Mouse (Mus musculus) fat pad, adult 2 months (tissue): ENCODE data around the gene Srl.

Source experiments
- DNase-seq: peaks from one replicate; pipeline ENCODE4 v3.0.0-alpha.2; 2011; ENCODE audit warnings: low read depth, low spot score; ENCODE audit errors: extremely low read depth

Gene Srl

GRCm38 (mm10) chr16:4520673-4521072 lies 20.9 kb downstream of the Srl start:
- no peak for DNase-seq

- no peak for DNase-seq
These were observed 21.8 kb downstream of the Srl start for GRCm38 (mm10) chr16:4519825-4520224.

- no peak for DNase-seq
These were observed 22.5 kb downstream of the Srl start for GRCm38 (mm10) chr16:4519157-4519556.

- no peak for DNase-seq
These were observed 23.7 kb downstream of the Srl start for GRCm38 (mm10) chr16:4517906-4518305.

DNA sequence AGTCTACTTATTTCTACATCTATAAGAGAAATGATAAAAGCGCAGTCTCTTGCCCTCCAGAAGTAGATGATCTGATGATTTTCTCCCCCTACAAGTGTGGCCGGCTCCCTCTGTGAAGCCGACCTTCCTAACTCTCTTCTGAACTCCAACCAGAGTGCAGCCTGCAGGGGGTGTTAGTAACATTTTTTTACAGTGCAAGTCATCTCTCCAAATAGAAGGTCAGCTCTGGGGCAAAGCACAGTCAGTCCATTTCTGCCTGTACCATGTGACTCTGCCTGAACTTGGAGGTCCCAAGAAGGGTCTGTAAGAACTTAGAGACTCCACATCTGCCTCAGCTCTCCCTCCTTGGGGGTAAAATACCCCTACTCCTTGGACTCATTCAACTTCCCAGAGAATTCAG lies 27.2 kb downstream of the Srl start:
- no peak for DNase-seq

DNA sequence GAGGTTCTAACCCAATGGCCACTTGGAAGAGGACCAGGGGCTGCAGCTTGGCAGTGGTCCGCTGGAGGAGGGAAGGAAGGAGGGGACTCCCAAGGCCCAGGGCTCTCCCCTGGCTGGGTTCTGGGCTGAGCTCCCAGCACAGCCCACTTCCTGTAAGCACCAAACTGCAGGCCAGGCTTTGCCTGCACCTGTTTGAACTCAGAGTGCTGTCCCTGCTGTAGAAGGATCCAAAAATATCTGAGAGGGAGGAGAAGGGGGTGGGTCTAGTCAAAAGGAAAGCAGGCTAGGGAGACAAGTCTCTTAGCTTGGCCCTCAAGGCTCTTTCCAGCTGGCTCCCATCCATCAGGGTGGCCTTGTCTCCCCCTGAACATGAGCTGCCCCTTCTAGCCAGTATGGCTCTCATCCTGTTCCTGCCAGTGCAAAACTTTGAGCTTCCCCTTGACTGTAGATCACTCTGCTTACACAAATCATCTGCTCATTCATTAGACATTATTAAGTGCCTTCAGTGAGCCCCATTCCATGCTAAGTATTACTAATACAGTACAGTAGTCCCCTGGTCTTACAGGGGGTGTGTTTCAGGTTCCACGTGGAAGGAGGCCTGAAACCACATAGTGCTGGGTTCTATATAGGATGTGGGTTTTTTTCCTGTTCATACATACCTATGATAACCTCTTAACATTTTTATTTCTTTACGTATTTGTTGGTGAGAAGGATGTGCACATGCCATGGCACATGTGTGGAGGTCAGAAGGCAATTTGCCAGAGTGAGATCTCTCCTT lies 28.8 kb downstream of the Srl start:
- no peak for DNase-seq

DNA sequence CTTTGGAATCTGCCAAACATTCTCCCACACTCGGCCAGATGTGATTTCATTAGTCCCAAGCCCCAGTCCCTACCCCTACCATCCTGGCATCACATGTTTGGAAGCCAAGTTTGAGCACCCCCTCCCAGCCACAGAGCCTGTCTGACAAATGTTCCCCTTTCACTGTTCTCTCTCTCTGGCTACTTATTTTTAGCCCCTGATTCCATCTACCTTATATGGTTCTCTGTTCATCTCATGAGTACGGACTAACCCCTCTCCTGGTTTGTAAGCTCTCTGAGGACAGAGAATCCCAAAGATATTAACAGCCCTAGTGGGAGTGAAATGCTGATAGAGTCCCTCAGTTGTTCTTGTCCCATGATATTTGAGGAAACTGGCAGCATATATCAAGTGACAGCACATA lies 30.2 kb downstream of the Srl start:
- no peak for DNase-seq

GRCm38 (mm10) chr16:4506181-4506580 lies 35.4 kb downstream of the Srl start:
- DNase-seq = no peak

DNA sequence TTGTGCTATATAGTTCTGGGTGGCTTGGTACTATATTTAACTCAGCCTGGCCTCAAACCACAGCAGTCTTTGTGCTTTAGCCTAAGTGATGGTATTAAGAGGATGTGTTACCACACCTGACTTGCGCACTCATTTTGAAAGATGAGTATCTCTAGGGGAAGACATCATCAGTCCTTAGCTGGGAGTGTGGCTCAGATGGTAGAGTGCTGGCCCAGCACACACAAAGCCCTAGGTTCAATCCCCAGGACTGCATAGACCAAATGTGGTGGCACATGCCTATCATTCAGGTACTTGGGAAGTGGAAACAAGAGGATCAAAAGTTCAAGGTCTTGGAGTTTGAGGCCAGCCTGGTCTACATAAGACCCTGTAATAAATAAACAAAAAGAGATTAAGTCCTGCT lies 38.1 kb downstream of the Srl start:
- DNase-seq = no peak

DNA sequence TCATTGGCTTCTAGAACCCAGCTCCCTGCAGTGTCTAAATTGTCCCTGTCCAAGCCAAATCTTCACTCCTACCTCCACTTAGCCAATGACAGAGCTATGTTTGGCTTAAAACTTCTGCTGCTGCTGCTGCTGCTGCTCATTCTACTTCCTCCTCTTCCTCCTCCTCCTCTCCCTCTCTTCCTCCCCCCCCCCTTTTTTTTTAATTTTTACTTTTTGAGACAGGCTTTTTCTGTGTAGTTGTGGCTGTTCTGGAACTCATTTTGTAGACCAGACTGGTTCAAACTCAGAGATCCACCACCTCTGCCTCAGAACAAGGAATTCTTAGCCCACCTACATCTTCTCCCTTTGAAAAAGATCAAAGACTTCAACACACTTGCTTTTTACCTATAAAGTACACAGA lies 39.0 kb downstream of the Srl start:
- DNase-seq = no peak

- no peak for DNase-seq
These were observed 39.9 kb downstream of the Srl start for GRCm38 (mm10) chr16:4501703-4502102.

- DNase-seq = no peak
These were observed 40.8 kb downstream of the Srl start for GRCm38 (mm10) chr16:4500598-4501385.

- no peak for DNase-seq
These were observed 43.6 kb downstream of the Srl start for GRCm38 (mm10) chr16:4497762-4498607.

DNA sequence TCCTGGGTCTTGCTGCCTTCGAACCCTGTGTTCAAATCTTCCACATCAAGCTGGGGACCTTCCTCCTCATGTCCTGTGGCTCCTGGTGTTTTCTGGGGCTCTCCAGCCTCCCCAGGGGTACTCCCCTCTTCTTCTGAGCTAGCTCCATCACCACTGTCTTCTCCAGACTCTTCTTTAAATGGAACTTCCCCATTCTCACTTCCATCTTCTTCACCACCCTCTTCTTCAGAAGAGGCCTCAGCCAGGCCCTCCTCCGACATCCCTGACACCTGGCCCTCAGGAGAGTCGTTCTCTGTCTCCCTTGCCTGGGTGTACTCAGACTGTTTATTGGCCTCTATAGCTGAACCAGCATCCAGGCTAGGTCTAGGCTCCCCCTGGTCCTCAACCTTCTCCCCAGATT lies 45.1 kb downstream of the Srl start:
- no peak for DNase-seq

GRCm38 (mm10) chr16:4495861-4496260 lies 45.8 kb downstream of the Srl start:
- DNase-seq = no peak

DNA sequence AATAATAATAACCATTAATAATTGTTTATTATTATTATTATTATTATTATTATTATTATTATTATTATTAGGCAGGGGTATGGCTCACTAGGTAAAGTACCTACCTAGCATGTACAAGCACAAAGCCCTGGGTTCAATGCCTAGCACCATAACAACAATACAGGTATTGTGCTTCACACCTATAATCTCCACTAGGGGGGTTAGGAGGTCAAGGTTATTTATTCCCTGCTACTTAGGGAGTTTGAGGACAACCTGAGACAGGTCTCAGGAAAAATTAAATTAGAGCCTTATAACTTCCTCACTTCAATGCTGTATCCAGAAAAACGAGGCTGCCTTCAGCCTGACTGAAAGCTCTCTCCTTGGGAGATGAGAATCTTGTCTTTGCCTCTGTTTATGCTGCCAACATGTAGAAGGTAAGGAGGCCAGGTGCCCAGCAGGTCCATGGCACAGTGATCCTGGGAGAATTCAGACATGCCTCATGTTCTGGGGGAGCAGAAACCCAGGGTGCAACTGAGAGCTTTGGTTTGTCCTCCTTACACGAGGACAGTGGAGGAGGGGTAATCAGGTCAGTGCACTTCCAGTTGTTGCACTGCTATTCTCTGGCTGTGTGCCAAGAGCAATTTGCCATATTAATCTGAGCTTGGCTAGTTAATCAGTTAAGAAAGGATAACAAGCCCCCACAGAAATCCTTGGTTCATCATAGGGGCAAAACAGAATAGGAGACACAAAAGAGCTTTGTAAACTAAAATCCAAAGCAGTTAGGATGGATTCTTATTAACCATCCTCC lies 48.6 kb downstream of the Srl start:
- DNase-seq = no peak

GRCm38 (mm10) chr16:4489114-4489624 lies 52.4 kb downstream of the Srl start:
- DNase-seq = no peak

DNA sequence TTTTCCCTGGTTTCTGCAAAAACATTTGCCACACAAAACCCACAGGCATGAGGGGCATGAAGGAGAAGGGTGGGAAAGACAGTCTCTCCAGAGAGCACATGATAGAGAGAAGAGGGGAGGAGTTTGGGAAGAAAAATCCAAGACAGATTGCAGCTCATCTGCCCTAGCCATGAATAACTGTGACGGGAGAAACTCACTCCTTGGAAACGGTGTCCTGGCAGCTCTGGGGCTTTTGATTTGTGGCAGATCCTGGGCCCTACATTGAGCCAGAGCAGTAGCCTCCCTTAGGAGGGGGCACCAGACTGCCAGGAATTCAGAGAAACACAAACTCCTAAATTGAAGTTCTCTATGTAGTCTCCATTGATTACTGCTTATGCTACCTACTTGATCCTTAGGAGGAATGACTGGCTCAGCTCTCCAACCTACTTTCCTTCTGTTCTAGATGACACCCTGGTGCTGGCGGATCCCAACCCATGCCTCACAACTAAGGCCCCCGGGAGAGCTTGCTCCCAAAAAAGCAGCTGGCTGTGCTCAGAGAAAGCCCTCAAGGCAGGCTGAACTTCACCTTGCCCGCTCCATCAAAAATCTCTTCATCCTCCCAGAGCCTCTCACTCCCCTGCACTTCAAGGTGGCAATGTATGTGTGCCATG lies 60.9 kb downstream of the Srl start:
- no peak for DNase-seq

DNA sequence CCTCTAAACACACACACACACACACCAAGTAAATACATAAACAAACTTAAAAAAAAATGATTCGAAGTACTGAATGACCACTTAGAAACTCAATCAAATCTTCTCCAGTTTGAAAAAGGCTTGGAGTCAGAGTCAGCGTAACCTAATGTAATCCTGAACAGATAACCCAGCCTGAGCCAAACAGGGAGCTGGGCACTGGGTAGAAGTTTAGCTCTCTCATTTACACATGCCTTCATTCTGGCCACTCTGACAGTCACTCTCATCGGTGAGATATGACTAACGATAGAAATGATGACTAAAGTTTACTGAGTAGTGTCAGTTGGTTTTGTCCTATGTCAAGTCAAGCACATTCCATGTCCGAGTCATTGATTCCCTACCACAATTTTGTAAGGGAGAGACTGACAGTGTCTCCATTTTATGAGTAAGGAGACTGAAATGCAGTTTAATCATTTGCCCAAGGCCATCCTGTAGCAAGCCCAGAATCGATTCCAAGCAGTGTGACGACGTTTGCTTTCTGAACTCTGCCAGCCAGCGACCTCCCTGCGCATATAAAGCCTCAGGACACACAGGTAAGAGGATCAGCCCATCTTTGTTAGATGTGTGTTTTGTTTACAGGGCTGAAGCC lies 63.9 kb downstream of the Srl start:
- peak; percentile 42 for DNase-seq
